Mouse (Mus musculus): ENCODE data around the gene Arhgap15. TPM values are rescaled to one million over a fixed set of nuclear protein-coding genes. Genes with fewer than 3 reads are reported as not detected.
A peak's percentile ranks its signal among the peaks of the same experiment; 100 is the strongest.

The Arhgap15 gene
- total RNA-seq, 1 experiment from 2014 or later = 1.5 TPM

DNA sequence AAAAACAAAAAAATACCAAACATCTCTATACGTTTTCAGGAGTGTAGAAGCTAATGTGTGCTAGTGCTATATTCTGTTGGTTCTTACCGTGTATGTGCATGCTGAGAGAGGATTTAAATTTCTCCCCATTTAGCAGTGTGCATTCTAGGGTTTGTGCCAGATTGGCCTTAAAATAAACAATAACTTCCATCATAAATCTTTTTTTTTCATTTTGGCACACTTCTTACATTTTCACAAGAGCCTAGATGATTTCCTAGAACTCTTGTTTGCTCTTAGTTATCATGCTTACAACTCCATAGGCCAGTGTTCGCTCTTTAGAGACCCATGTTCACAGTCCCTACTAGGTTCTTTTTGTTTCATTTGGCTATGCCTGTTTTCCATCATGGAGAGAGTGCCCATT lies 362.7 kb downstream of the Arhgap15 start:
- no peak for DNase-seq

DNA sequence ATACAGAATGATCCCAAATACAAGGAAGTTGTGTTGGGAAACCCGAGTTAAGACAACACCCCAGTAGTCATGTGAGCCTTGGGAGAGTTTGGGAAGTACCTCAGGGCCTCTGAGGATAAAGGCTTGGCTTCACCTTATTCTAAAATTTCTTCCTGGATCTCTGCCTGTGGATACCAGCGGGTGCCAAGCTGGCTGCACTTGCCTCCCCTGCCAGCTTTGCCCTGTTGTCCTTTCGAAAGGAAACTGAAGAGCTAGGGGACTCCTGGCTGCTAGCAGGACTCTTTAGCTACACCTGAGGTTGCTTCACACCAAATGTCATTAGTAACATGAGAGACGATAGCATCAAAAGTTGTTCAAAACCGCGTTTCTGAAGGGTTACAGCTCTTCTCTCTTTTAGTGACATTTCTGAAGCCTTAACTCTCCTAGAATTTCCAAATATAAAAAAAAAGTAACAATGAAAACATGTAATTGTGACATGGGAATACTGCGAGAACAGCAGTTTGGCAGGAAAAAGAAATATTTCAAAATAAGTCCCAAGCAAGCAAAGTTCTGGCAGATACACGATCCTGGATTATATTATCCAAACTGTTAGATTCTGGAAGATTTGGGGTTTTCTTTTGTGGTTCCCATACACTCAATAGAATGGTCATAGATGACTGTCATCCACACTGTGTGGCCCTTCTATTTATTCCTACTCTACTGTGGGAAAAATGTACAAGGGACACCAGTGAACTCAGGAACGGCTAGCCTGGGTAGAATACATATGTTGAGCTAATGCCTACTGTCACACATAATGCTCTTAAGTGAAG lies 364.6 kb downstream of the Arhgap15 start:
- peak; percentile 63 for DNase-seq

DNA sequence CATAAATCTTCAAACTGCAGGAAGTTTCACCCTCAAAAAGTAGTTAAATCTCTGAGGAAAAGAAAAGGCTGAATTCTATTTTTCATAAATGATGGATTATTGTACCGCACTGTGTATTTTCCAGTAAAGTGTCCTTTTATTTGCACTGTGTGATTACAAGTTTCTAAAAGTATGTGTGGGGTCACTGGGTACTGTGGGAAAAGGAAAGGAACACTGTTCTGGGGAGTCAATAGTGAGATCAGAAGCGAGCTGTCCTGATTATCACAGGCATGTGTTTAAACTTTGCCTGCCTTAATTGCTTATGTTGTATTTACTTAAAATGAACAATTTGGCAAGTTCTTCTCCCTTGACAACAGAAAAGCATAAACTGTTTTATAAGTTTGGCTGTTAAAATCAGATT lies 365.7 kb downstream of the Arhgap15 start:
- DNase-seq = no peak

DNA sequence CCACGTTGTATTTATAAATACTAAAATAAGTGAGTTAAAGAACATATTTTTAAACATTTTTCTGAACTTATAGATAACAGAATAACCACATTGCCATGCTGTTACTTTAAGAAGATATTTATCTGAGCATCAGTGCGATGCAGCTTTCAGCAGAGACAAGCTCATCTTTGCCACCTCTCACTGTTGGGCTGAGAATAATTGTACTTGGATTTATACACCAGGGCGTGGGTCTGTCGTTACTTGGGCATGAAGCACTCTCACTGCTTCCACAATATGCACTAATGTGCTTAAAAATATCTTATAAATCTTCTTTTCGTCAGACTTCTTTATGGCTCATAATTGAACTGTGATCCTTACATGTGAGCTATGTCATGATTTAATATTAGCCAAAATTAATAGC lies 372.5 kb downstream of the Arhgap15 start:
- DNase-seq = no peak

DNA sequence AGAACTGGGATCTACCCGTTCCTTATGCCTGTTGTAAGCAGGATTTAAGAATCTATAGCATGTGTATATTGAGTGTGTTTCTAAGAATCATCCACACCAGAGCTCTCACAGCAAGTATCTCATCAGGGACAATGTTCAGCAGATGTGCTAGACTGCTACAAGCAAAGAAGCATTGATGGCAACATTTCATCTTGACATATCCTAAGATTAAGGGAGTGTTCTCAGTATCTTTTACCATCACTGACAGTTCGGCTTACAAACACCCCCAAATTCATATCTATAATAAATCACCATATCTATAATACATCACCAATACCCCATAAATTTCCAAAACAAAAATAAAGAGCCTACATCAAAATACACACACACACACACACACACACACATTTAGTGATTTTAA lies 374.6 kb downstream of the Arhgap15 start:
- no peak for DNase-seq

DNA sequence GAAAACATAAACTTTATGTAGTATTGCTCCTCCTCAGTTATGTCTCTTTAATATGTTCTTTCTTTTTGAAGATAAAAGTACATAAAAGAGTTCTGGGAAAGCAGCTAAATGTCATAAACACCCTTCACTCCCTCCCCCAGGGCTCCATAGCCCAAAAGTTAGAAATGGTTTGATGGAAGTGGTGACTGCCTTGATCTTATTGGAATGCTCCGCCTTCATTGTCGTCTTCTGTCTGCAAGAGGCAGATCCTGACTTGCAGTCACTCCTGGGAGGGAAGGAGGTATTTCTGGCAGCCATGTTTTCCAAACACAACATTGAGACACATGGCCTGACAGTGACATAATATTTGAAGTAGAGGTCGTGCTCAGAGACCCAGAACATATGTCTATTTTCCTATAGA lies 375.5 kb downstream of the Arhgap15 start:
- no peak for DNase-seq

DNA sequence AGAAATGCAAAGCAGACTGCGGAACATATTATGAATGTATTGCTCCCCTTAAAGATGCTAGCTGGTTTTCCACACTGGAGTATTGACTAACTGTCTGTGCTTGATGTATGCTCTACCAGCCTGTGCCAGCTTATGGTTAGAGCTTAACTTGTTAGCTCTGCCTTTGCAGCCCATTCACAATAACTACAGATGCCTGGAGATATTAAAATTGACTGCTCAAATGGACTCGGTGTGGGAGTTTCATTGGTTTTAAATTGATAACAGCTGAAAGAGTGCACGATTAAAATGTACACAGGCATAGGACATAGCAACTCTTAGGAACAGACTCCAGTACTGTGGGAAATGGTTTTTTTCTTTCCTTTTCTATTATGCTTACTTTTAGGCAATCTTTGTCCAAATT lies 376.1 kb downstream of the Arhgap15 start:
- DNase-seq = no peak

DNA sequence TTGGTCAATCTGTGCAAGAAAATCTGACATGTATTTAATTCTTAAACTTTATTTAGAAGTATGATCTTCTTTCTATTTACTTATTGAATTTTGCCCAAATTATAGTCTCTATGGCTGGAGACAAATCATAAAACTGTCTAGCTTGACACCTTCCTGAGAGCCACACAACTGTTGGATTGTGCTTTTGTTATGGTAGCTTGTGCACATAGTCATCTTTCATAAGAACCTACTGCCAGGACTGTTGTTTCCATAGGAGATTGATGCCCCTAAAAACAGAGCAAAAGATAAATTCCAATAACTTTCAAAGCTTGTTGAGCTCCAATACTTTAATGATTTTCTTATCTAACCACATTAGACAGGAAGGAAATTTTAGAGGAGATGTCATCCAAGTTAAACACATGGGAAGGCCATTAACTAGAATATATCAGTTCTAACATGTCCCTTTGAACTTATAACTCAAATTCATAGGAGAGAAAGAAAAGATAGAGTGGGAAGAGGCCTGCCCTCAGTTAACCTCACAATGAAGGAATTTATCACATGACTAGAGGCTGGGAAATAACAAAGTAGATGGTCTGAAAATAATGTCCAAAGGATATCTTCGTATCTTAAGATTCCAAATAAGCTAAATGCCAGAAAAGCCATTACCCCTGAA lies 377.5 kb downstream of the Arhgap15 start:
- no peak for DNase-seq

DNA sequence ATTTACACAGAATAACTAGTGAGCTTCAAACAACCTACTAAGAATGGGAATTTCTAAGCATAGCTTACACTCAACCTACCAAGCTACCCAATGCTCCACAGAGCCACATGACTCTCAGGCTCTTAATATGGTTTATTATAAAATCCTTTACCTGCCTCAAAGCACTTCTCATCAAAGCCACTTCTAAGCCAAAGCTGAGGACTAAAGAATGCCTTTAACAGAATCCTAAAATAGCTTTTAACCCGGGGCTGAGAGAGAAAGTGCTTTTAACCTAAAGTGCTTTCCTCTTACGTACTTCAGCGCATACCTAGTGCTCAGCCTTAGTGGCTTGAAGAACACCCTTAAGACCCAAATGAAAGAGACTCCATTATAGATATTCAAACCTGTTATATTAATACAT lies 380.9 kb downstream of the Arhgap15 start:
- no peak for DNase-seq

DNA sequence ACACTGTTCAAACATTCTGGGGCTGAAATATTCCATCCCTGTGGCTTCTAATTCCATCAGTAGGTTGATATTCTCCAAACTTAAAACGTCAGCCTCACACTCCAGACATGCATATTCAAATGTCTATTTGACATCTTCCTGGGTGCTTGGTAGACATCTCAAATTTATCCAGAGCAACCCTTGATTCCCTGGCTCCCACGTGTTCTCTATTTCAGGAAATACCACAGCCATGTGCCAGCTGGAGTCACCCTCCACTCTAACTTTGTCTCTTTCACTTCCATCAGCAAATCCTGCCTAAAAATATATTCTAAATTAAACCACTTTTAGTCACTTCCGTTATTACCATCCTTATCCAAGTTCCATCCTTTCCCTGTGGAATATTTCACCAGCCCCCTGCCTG lies 382.6 kb downstream of the Arhgap15 start:
- DNase-seq = no peak

DNA sequence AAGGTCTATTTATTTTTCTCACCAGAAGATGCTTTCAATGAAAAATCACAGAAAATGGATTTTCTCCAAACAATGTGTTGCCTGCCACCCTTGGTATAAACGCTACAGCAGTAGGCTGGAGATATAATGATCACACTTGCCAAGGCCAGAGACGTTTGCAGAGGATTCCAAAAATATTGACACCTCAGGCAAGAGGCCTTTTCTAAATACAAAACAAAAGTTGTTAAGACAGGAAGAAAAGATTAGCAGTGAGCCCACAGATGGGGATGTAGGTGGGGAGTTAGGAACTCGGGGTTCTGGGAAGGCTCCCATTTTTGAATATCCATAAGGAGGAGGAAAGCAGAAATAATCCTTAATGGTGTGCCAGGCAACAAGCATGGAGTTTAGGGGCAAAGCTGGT lies 386.2 kb downstream of the Arhgap15 start:
- DNase-seq = no peak

DNA sequence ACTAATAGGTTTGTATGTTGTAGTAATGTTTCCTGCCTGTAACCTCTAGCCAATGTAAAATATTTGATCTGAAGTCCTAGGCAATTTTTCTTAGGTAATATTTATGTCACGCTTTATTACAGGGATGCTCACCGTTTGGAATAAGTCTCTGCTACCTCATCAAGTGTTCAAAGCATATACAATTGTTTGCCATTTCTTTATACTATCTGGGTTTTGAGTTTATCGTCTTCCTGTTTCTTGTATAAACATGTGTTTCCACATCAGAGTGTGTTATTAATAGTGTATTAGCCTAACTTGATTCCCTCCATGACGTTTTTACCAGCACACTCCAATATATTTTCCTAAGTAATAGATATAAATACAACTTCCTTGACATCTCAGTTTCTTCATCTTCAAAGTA lies 391.8 kb downstream of the Arhgap15 start:
- no peak for DNase-seq

DNA sequence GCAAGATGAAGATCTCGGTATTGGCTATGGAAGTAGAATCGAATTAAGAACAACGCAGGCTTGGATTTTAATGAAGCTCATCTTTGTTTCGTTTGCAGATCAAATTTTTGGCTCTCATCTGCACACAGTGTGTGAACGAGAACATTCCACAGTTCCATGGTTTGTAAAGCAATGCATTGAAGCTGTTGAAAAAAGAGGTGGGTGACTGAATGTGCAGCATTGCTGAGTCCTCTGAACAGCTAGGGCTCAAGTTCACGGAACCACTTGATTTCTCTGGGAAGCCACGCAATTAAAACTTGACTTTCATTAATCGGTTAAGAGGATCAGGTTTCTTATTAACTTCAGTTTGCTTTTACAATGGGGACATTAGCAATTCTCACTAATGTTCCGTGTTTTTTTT lies 393.5 kb downstream of the Arhgap15 start:
- DNase-seq = no peak

DNA sequence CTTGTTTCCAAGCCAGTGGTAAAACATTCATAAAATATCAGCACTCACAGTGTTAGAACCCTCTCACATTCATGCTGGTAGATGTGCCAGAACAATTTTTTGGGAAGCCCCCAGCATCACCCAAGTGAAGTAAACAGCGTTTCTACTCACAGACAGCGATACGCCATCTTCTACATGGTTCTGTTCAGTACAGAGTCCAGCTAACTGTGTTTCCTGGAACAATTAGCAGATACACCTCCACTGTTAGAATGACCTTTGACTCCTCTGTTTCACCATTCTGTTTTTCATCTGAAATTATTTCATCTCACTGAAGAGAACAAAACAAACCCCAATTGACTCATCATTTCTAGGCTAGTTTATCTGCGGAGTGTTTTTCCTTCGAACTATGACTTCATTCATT lies 394.0 kb downstream of the Arhgap15 start:
- peak; percentile 4 for DNase-seq

DNA sequence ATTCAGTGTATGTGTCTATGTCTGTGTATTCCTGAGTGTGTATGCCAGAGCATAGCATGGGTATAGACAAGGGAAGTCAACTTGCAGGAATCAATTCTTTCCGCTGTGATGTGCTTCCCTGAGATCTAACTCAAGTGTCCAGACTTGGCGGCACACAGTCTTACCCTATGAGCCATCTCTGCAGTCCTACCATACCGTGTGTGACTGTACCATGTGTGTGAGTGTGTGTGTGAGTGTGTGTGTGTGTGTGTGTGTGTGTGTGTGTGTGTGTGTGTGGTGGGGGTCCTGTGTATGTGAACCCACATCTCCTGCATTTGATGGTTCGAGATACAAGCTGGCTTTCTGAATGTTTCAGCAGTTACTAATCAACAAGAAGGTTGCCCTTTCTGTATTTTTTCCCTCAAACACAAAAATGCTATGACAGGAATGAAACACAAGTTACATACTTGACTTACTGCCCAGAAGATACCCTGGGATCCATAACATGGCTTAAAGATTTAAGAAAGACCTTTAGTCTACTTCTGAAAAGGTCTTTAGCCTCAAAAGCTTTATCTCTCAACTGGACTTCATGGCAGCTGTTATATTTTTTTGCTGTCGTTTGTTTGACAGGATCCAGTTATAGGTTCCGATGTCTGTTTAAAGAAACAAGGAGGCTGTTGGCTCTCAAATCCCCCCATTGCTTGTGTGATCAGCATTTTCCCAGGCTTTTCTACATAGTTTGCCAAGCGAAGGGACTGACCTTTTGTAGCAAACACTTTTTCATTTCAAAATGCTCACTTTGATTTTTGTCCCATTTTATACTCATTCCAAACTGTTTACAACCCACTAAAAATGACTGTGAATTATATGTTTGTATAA lies 397.7 kb downstream of the Arhgap15 start:
- no peak for DNase-seq

DNA sequence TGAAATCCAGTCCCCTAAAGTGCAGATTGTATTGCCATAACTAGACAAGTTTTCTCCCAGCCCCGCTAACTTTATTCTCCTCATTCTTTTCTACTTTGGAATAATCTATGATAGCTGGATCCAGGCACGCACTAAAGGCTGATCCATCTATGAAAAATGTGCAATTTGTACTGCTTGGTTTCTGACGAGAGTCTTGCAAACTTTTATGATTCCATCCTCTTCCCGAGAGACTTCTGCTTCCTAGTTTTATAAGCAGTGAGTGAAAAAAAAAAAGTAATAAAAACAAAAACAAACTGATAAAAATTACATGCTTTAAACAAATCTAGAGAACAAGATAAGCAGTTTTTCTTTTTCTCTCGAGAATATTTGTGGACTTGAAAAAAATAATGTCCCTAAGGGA lies 398.9 kb downstream of the Arhgap15 start:
- no peak for DNase-seq

DNA sequence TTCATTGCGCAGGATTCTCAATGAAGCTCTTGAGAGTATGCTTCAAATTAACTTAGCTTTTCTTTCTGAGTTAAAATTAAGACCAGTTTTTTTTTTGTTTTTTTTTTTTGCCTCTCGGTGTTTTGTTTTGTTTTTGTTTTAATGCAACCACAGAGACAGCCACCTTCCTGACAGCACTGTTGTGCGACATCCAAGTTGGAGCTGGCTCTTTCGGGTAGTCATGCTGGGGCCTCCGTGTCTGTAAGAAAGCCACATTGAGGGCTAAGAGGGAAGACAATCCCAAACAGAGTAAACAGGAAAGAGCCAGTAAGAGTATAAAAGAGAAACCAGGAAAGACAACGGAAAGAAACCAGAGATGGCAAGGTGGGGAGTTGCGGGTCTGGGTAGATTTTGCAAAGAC lies 399.3 kb downstream of the Arhgap15 start:
- no peak for DNase-seq

DNA sequence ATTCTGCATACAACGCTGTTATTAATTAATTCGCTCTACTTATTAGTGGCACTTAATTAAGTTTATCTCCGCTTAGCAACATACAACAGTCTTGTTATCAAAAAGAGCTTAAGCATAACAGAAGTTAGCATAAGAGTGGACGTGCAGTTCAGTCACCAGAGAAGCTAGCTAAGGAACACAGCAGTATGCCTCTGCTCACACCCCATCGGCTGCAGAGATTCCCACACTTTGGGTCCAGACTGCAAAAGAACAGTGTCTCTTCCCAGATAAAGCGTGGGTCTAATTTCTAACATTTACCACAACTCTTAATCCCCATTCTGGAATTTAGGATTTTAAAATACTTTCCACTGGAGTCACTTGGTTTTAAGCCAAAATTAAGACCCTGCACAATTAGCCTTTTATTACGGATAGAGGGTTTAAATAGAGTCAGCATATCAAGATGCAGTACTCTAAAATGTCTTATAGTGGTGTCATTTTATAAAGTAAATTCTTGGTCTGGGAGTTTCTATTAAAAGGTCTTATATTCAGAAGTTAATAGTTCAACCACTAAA lies 400.0 kb downstream of the Arhgap15 start:
- no peak for DNase-seq

DNA sequence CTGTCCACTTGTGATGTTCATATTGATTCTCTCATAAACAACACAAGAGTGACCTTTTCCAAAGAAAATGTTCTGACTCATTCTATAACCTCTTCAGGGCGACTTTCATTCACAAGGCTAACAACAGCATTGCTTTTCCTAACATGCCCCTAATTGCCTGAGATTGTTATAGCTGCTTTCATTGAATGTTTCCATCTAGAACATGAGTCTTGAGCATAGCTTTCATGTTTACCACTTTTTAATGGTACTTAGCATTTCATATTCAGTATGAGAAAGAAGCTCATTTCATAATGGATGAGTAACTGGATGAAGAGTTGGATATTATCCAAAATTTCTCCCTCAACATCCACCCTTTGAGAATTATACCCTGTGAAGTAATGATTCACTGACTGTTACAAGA lies 403.7 kb downstream of the Arhgap15 start:
- DNase-seq = no peak

DNA sequence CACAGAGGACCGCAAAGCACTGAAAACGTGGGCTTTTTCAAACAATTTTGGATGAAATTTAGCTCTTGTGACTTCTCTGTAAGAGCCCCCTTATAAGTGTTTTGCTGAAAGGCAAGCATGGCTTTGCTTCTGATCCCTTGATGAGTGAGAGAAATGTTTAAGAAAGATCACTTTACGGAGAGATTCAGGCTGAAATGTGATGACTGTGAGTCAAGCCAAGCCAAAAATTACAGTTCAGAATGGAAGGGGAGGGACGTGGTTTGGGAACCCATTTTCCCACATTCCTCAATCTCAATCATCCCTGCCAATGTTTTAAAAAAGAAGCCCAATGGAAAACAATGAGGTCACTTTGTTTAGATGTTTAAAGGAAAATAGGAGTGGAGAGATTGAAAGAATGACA lies 411.7 kb downstream of the Arhgap15 start:
- DNase-seq = no peak

DNA sequence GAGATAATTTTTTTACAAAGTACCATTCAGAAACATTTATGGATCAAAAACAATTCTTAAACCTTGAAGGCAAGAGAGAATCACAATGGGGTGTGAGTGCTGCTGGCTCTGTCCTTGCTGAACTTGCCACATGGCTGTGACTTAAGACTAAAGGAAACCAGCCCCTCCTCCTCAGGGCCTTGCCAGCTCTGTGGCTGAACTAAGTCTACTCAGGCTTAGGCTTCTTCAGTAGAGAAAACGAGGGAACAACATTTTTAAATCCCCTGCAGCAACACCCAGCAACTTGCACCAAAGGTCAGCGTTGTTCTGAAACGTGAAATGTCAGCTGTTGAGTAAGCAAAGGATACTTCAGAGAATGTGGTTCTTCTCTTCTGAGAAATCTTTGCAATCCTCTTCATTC lies 417.2 kb downstream of the Arhgap15 start:
- peak; percentile 24 for DNase-seq

DNA sequence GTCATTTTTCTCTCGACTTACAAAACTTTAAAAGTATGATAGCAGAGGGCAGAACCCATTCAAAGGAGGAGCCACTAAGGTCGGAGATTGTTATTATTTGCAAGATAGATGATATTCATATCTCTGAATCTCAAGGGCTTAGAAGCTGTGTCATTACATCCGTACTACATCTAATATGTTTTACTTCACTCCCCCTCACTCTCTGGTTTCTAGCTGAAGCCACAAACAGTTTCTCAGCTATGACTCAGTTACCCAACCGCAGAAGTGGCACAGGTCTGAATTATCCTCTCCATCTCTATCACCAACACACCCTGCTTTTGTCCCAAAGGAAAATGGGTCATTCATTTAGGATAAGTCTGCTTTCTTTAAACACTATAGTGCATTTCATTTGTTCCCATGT lies 418.1 kb downstream of the Arhgap15 start:
- DNase-seq = no peak

DNA sequence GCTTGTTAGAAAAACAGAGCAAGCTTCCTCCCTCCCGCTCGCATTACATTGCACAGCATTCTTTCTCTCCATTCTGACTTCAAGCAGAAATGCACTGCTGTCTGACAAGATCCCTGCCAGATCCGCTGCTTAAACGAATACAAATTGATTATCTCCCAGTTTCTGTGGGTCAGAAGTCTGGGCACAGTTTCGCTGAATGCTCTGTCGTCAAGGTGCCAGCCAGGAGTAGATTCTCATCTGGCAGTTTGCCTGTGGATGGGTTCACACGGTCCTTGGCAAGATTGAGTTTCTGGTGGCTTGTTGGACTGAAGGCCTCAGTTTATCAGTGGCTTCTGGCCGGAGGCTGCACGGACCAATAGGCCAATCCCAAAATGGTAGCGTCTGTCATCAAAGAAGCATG lies 435.9 kb downstream of the Arhgap15 start:
- no peak for DNase-seq

Data from adrenal gland, postnatal 14 days (tissue).